Mouse (Mus musculus) heart, postnatal 0 days (tissue): ENCODE data around the gene 4930550C14Rik.
A peak's percentile ranks its signal among the peaks of the same experiment; 100 is the strongest.

ENCODE experiments used
- CTCF ChIP-seq: IDR thresholded peaks from 2 replicates; pipeline ENCODE4 v1.5.1; 2016; ENCODE audit warnings: antibody characterized with exemption, control low read depth, low read depth
- EP300 ChIP-seq: IDR thresholded peaks from 2 replicates; pipeline ENCODE4 v1.6.1; 2016; ENCODE audit warnings: antibody characterized with exemption, low read depth

DNA sequence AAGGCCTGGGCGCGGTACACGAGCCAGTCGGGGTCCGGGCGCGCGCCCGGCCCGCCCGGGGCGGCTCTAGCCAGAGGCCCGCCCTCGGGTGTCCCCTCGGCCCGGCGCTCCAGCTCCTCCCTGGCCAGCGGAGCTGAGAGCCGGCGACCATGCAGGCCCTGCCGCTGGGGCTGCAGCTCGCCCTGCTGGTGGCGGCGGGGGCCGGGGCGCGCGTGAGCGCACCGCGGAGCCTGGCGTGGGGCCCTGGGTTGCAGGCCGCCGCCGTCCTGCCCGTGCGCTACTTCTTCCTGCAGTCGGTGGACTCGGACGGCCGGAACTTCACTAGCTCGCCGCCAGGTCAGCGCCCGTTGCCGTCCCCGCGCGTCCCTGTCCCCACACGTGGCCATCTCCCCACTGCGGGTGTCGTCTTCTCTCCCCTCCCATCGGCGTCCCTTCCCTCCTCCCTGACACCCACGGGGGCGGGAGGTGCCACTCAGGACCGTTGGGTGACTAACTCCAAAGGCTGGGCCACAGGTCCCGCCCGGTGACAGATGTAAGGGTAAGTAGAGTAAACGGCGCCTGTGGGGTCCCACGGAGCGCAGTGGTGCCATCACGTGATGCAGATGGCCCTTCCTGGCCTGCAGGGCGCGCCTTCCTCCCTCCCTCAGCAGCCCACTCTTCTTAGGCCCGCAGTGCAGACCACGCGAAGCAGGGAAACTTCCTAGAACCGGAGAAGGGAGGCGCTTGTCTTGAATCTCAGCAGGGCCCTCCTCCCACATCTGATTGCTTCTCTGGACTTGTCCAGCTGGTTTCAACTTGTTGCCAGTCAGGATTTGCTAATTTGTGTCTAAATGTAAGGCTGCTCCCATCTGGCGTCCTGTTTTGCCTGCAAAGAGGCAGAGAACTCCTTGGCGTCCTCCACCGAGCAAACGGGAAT lies 17.9 kb upstream of the 4930550C14Rik start, which contains the start of gene Kdelc2:
- no peak; the same call in none of the 2 replicates for TF ChIP-seq CTCF
- 0 out of 2 replicates have a peak, but pooled peaks have one; percentile 33 for TF ChIP-seq EP300
